Mouse (Mus musculus): Measurements from ENCODE around the gene Cyp3a13. TPM values are rescaled to one million over a fixed set of nuclear protein-coding genes. Genes with fewer than 3 reads are reported as not detected.
A peak's percentile ranks its signal among the peaks of the same experiment; 100 is the strongest.
"Not testable (repeated sequence)": the region's sequence is repeated elsewhere in the genome, so short reads cannot be mapped to it uniquely, and the experiment has no call there.

The Cyp3a13 gene
- polyA plus RNA-seq, 1 experiment from 2014 or later, result 2.1 TPM

GRCm38 (mm10) chr5:137856870-137857269 lies 64.5 kb downstream of the Cyp3a13 start:
- not testable (repeated sequence) for DNase-seq (ENCODE audit: low spot score); H3K9ac ChIP-seq (replicated peaks; ENCODE audit: low read depth); H3K4me3 ChIP-seq (ENCODE audit: low read depth, low read length); H3K27me3 ChIP-seq (replicated peaks; ENCODE audit: insufficient read depth, low read length); H3K4me2 ChIP-seq (replicated peaks; ENCODE audit: low read depth, low read length); ATAC-seq; H3K36me3 ChIP-seq (ENCODE audit: insufficient read depth, low read length); H3K9me3 ChIP-seq (ENCODE audit: low read length); H3K27ac ChIP-seq (ENCODE audit: low read length); H3K4me1 ChIP-seq (ENCODE audit: insufficient read depth, low read depth, low read length)
- 70% methylated on average over 4 of the region's 5 CpGs for WGBS

GRCm38 (mm10) chr5:137854907-137855306 lies 66.5 kb downstream of the Cyp3a13 start:
- not testable (repeated sequence) for H3K4me3 ChIP-seq (ENCODE audit: low read depth, low read length); H3K27me3 ChIP-seq (replicated peaks; ENCODE audit: insufficient read depth, low read length); H3K9ac ChIP-seq (replicated peaks; ENCODE audit: low read depth); H3K36me3 ChIP-seq (ENCODE audit: insufficient read depth, low read length); H3K4me2 ChIP-seq (replicated peaks; ENCODE audit: low read depth, low read length); H3K27ac ChIP-seq (ENCODE audit: low read length); DNase-seq (ENCODE audit: low spot score); H3K4me1 ChIP-seq (ENCODE audit: insufficient read depth, low read depth, low read length); H3K9me3 ChIP-seq (ENCODE audit: low read length)
- 46% methylated on average over 3 of the region's 3 CpGs for WGBS
- peak; percentile 80 for ATAC-seq

GRCm38 (mm10) chr5:137850313-137850712 lies 71.1 kb downstream of the Cyp3a13 start:
- H3K9me3 ChIP-seq (ENCODE audit: low read length); DNase-seq (ENCODE audit: low spot score); H3K4me1 ChIP-seq (ENCODE audit: insufficient read depth, low read depth, low read length); H3K4me2 ChIP-seq (replicated peaks; ENCODE audit: low read depth, low read length); H3K36me3 ChIP-seq (ENCODE audit: insufficient read depth, low read length); H3K27me3 ChIP-seq (replicated peaks; ENCODE audit: insufficient read depth, low read length); H3K27ac ChIP-seq (ENCODE audit: low read length); ATAC-seq; H3K9ac ChIP-seq (replicated peaks; ENCODE audit: low read depth); H3K4me3 ChIP-seq (ENCODE audit: low read depth, low read length): not testable (repeated sequence)
- 93% methylated on average over 1 of the region's 1 CpGs for WGBS

Other genes with a start within 250 kb of the Cyp3a13 start
- 14.2 and 14.9 TPM in 2 replicates for gene Agfg2, start 236.9 kb downstream of the Cyp3a13 start, polyA plus RNA-seq (2015; fragmentation: Nextera tagmentation; extraction: Ambion mirVana)
- 0.51 and 0.65 TPM in 2 replicates for gene Nyap1, start 180.0 kb downstream of the Cyp3a13 start, polyA plus RNA-seq (2015; fragmentation: Nextera tagmentation; extraction: Ambion mirVana)
- gene Tsc22d4, start 175.9 kb downstream of the Cyp3a13 start, polyA plus RNA-seq (2015; fragmentation: Nextera tagmentation; extraction: Ambion mirVana), result 119 and 129 TPM in 2 replicates
- gene Ppp1r35, start 142.8 kb downstream of the Cyp3a13 start, polyA plus RNA-seq (2015; fragmentation: Nextera tagmentation; extraction: Ambion mirVana), result 28.8 and 29.8 TPM in 2 replicates
- gene Mepce, start 134.0 kb downstream of the Cyp3a13 start, polyA plus RNA-seq (2015; fragmentation: Nextera tagmentation; extraction: Ambion mirVana), result 12.2 and 13.7 TPM in 2 replicates
- 2.4 and 4.3 TPM in 2 replicates for gene Zcwpw1, start 133.8 kb downstream of the Cyp3a13 start, polyA plus RNA-seq (2015; fragmentation: Nextera tagmentation; extraction: Ambion mirVana)
- gene Pilra, start 85.3 kb downstream of the Cyp3a13 start, polyA plus RNA-seq (2015; fragmentation: Nextera tagmentation; extraction: Ambion mirVana), result 12.5 and 12.6 TPM in 2 replicates
- 3.6 and 4.7 TPM in 2 replicates for gene Pilrb1, start 63.5 kb downstream of the Cyp3a13 start, polyA plus RNA-seq (2015; fragmentation: Nextera tagmentation; extraction: Ambion mirVana)
- 6.1 and 6.2 TPM in 2 replicates for gene Pilrb2, start 49.8 kb downstream of the Cyp3a13 start, polyA plus RNA-seq (2015; fragmentation: Nextera tagmentation; extraction: Ambion mirVana)
- gene Gjc3, start 41.5 kb upstream of the Cyp3a13 start, polyA plus RNA-seq (2015; fragmentation: Nextera tagmentation; extraction: Ambion mirVana), result not detected in 2 replicates
- 0.20 and 0.82 TPM in 2 replicates for gene Azgp1, start 59.9 kb upstream of the Cyp3a13 start, polyA plus RNA-seq (2015; fragmentation: Nextera tagmentation; extraction: Ambion mirVana)
- not detected in 2 replicates for gene Smok3a, start 99.6 kb upstream of the Cyp3a13 start, polyA plus RNA-seq (2015; fragmentation: Nextera tagmentation; extraction: Ambion mirVana)
- gene Smok3b, start 99.8 kb upstream of the Cyp3a13 start, polyA plus RNA-seq (2015; fragmentation: Nextera tagmentation; extraction: Ambion mirVana), result not detected in 2 replicates
- gene Smok3c, start 131.6 kb upstream of the Cyp3a13 start, polyA plus RNA-seq (2015; fragmentation: Nextera tagmentation; extraction: Ambion mirVana), result not detected in 2 replicates
- 8.1 and 8.2 TPM in 2 replicates for gene Zkscan1, start 163.5 kb upstream of the Cyp3a13 start, polyA plus RNA-seq (2015; fragmentation: Nextera tagmentation; extraction: Ambion mirVana)
- 32.1 and 35.1 TPM in 2 replicates for gene Zscan21, start 195.3 kb upstream of the Cyp3a13 start, polyA plus RNA-seq (2015; fragmentation: Nextera tagmentation; extraction: Ambion mirVana)
- 11.4 and 12.3 TPM in 2 replicates for gene Zfp113, start 234.1 kb upstream of the Cyp3a13 start, polyA plus RNA-seq (2015; fragmentation: Nextera tagmentation; extraction: Ambion mirVana)
- 173 TPM in 2 replicates for gene Cops6, start 239.5 kb upstream of the Cyp3a13 start, polyA plus RNA-seq (2015; fragmentation: Nextera tagmentation; extraction: Ambion mirVana)

Data from lung, postnatal 0 days (tissue).